Comparison of ENCODE assay signal across 9 mouse cellular contexts in the genomic region with DNA sequence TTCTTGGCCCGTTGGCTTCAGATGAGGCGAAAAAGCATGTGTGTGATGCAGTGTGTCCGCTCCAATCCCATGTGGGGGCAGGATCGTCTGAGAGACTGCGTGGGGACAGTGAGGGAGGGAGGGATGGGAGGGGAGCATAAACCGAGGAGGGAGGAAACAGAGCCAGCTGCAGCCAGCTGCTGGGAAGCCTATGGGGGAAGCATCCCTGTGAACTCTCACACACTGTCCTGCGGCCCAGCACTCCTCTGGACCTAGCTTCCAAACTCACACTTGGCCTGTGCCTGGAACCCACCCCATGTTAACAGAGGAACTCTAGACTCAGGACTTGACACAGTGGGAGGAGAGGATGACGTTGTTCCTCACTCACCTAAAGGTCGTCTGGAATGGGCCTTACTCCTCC. TPM values are rescaled to one million over a fixed set of nuclear protein-coding genes. Genes with fewer than 3 reads are reported as not detected.
A peak's percentile ranks its signal among the peaks of the same experiment; 100 is the strongest.
DNase-seq lines count a peak whose midpoint lies in the region; ATAC-seq lines count a peak whose summit lies in the region.
"Had no signal": no experiment of that assay in that cellular context is flagged by ENCODE, and none has a peak within 500 bp of the region (broad histone marks: within the 10 kb centered on the region; RNA-seq: fewer than 3 reads in every experiment).

No protein-coding gene starts in this region.

- no peak overlapping the region; the same call in 1 of the 2 replicates for H3K4me2 ChIP-seq in embryonic facial prominence, embryonic 14.5 days (ENCODE audit: low read depth, low read length)
- no peak overlapping the region for H3K4me2 ChIP-seq in heart, embryonic 13.5 days
- H3K4me2 ChIP-seq in kidney, embryonic 15.5 days: no peak overlapping the region
- H3K4me2 ChIP-seq in neural tube, embryonic 14.5 days (ENCODE audit: low read depth, low read length): no peak overlapping the region

- peaks cover 19% of the 10 kb centered on the region for H3K4me1 ChIP-seq in embryonic facial prominence, embryonic 14.5 days (ENCODE audit: control insufficient read depth, insufficient read depth, low read length)
- peaks cover 51% of the 10 kb centered on the region for H3K4me1 ChIP-seq in heart, embryonic 13.5 days
- H3K4me1 ChIP-seq in kidney, embryonic 15.5 days: peaks cover 52% of the 10 kb centered on the region
- H3K4me1 ChIP-seq in neural tube, embryonic 14.5 days (ENCODE audit: control insufficient read depth, insufficient read depth, low read length): 0 out of 2 replicates have a peak, but pooled peaks cover 3% of the 10 kb centered on the region

- peak overlapping the region; percentile 93 for H3K27ac ChIP-seq in embryonic facial prominence, embryonic 14.5 days (replicated peaks; ENCODE audit: low read depth, low read length)
- peak overlapping the region; percentile 68 for H3K27ac ChIP-seq in heart, embryonic 13.5 days (replicated peaks)
- peak overlapping the region; percentile 89 for H3K27ac ChIP-seq in kidney, embryonic 15.5 days
- H3K27ac ChIP-seq in neural tube, embryonic 14.5 days (ENCODE audit: low read depth, low read length): no peak overlapping the region

- peaks cover 22% of the 10 kb centered on the region for H3K36me3 ChIP-seq in embryonic facial prominence, embryonic 14.5 days (ENCODE audit: control insufficient read depth, insufficient read depth, low read length)
- peaks cover 48% of the 10 kb centered on the region for H3K36me3 ChIP-seq in heart, embryonic 13.5 days
- H3K36me3 ChIP-seq in kidney, embryonic 15.5 days: peaks cover 48% of the 10 kb centered on the region
- 0 out of 2 replicates have a peak, but pooled peaks cover 4% of the 10 kb centered on the region for H3K36me3 ChIP-seq in neural tube, embryonic 14.5 days (ENCODE audit: control insufficient read depth, insufficient read depth, low read length)

- WGBS in embryonic facial prominence, embryonic 14.5 days: 40% methylated on average over 9 of the region's 9 CpGs
- WGBS in heart, embryonic 13.5 days: 61% methylated on average over 9 of the region's 9 CpGs
- 34% methylated on average over 9 of the region's 9 CpGs for WGBS in kidney, embryonic 15.5 days
- WGBS in neural tube, embryonic 14.5 days: 68% methylated on average over 9 of the region's 9 CpGs

- H3K4me3 ChIP-seq in embryonic facial prominence, embryonic 14.5 days (ENCODE audit: low read depth, low read length): no peak overlapping the region
- no peak overlapping the region for H3K4me3 ChIP-seq in heart, embryonic 13.5 days
- H3K4me3 ChIP-seq in kidney, embryonic 15.5 days (replicated peaks): no peak overlapping the region
- no peak overlapping the region for H3K4me3 ChIP-seq in neural tube, embryonic 14.5 days (ENCODE audit: low read depth, low read length)
- H3K4me3 ChIP-seq: myocyte had no signal

- no peaks in the 10 kb centered on the region for H3K9me3 ChIP-seq in embryonic facial prominence, embryonic 14.5 days (ENCODE audit: control insufficient read depth, low read length)
- no peaks in the 10 kb centered on the region for H3K9me3 ChIP-seq in heart, embryonic 13.5 days
- H3K9me3 ChIP-seq in kidney, embryonic 15.5 days (replicated peaks): no peaks in the 10 kb centered on the region
- no peaks in the 10 kb centered on the region for H3K9me3 ChIP-seq in neural tube, embryonic 14.5 days (ENCODE audit: control insufficient read depth, low read length)

- H3K9ac ChIP-seq in embryonic facial prominence, embryonic 14.5 days (ENCODE audit: low read depth, low read length): peak overlapping the region; percentile 35; the same call in 1 of the 2 replicates
- H3K9ac ChIP-seq in heart, embryonic 13.5 days: no peak overlapping the region
- no peak overlapping the region for H3K9ac ChIP-seq in kidney, embryonic 15.5 days
- no peak overlapping the region for H3K9ac ChIP-seq in neural tube, embryonic 14.5 days (replicated peaks; ENCODE audit: low read depth, low read length)

- no peaks in the 10 kb centered on the region for H3K27me3 ChIP-seq in embryonic facial prominence, embryonic 14.5 days (replicated peaks; ENCODE audit: control insufficient read depth, insufficient read depth, low read length)
- H3K27me3 ChIP-seq in heart, embryonic 13.5 days (replicated peaks): peaks cover 73% of the 10 kb centered on the region
- no peaks in the 10 kb centered on the region for H3K27me3 ChIP-seq in kidney, embryonic 15.5 days
- H3K27me3 ChIP-seq in neural tube, embryonic 14.5 days (ENCODE audit: control insufficient read depth, insufficient read depth, low read length): no peaks in the 10 kb centered on the region

- DNase-seq in embryonic facial prominence, embryonic 14.5 days (ENCODE audit: low spot score): peak; percentile 69
- no peak for DNase-seq in spleen, adult 18-20 months
- no peak for DNase-seq in left cerebral cortex, adult 8-10 months (ENCODE audit: low spot score in 2 of 2)

- ATAC-seq in embryonic facial prominence, embryonic 14.5 days (ENCODE audit: low read depth): peak; percentile 46
- no peak for ATAC-seq in heart, embryonic 13.5 days (ENCODE audit: extremely low read depth, insufficient number of reproducible peaks, low FRiP score, low TSS enrichment)
- ATAC-seq in kidney, embryonic 15.5 days (replicated peaks; ENCODE audit: low FRiP score): peak; percentile 85
- ATAC-seq in neural tube, embryonic 14.5 days (ENCODE audit: low read depth): 0 out of 2 replicates have a peak, but pooled peaks have one; percentile 13
- no peak for ATAC-seq in megakaryocyte progenitor cell, adult 5-6 weeks (replicated peaks; ENCODE audit: poor library complexity)

RNA-seq across cellular contexts. Expression of a gene that starts 6.4 kb away (rescaled TPM):
- polyA plus RNA-seq in embryonic facial prominence, embryonic 14.5 days (2014; fragmentation: Nextera tagmentation; extraction: Ambion mirVana): 16.8 and 19.1 TPM in 2 replicates
- 9.6 and 9.8 TPM in 2 replicates for polyA plus RNA-seq in heart, embryonic 13.5 days (2015; fragmentation: Nextera tagmentation; extraction: Ambion mirVana)
- 20.0 and 20.6 TPM in 2 replicates for polyA plus RNA-seq in kidney, embryonic 15.5 days (2015; fragmentation: Nextera tagmentation; extraction: Ambion mirVana)
- 6.8 and 7.3 TPM in 2 replicates for polyA plus RNA-seq in neural tube, embryonic 14.5 days (2014; fragmentation: Nextera tagmentation; extraction: Ambion mirVana)
- total RNA-seq in megakaryocyte progenitor cell, adult 5-6 weeks (2015): 5.7 and 6.7 TPM in 2 replicates
- 12.0 and 13.6 TPM in 2 replicates for total RNA-seq in megakaryocyte progenitor cell, adult 5-6 weeks (2017)
- total RNA-seq in left cerebral cortex, adult 8-10 months (2022): 1 to 10 TPM; 5.7 to 7.0 (median 6.1) TPM

RNA-seq across cellular contexts. Expression of a gene that starts 6.4 kb away (rescaled TPM):
- polyA plus RNA-seq in embryonic facial prominence, embryonic 14.5 days (2014; fragmentation: Nextera tagmentation; extraction: Ambion mirVana): 60.8 and 71.2 TPM in 2 replicates
- polyA plus RNA-seq in heart, embryonic 13.5 days (2015; fragmentation: Nextera tagmentation; extraction: Ambion mirVana): 43.4 and 47.9 TPM in 2 replicates
- polyA plus RNA-seq in kidney, embryonic 15.5 days (2015; fragmentation: Nextera tagmentation; extraction: Ambion mirVana): 60.8 and 71.0 TPM in 2 replicates
- 74.7 and 87.7 TPM in 2 replicates for polyA plus RNA-seq in neural tube, embryonic 14.5 days (2014; fragmentation: Nextera tagmentation; extraction: Ambion mirVana)
- 64.3 and 66.9 TPM in 2 replicates for total RNA-seq in megakaryocyte progenitor cell, adult 5-6 weeks (2015)
- 52.1 and 54.1 TPM in 2 replicates for total RNA-seq in megakaryocyte progenitor cell, adult 5-6 weeks (2017)
- 100 to 1,000 TPM; 123 to 148 (median 137) TPM for total RNA-seq in left cerebral cortex, adult 8-10 months (2022)

RNA-seq across cellular contexts. Expression of a gene that starts 11.3 kb away (rescaled TPM):
- polyA plus RNA-seq in embryonic facial prominence, embryonic 14.5 days (2014; fragmentation: Nextera tagmentation; extraction: Ambion mirVana): 56.7 and 57.7 TPM in 2 replicates
- polyA plus RNA-seq in heart, embryonic 13.5 days (2015; fragmentation: Nextera tagmentation; extraction: Ambion mirVana): 46.8 and 51.1 TPM in 2 replicates
- polyA plus RNA-seq in kidney, embryonic 15.5 days (2015; fragmentation: Nextera tagmentation; extraction: Ambion mirVana): 101 and 106 TPM in 2 replicates
- polyA plus RNA-seq in neural tube, embryonic 14.5 days (2014; fragmentation: Nextera tagmentation; extraction: Ambion mirVana): 49.3 and 52.6 TPM in 2 replicates
- 1.2 and 2.6 TPM in 2 replicates for total RNA-seq in megakaryocyte progenitor cell, adult 5-6 weeks (2015)
- 1.4 and 1.6 TPM in 2 replicates for total RNA-seq in megakaryocyte progenitor cell, adult 5-6 weeks (2017)
- total RNA-seq in left cerebral cortex, adult 8-10 months (2022): 10 to 100 TPM; 41.0 to 47.7 (median 42.0) TPM

RNA-seq across cellular contexts. Expression of a gene that starts 19.4 kb away (rescaled TPM):
- 0.82 and 1.4 TPM in 2 replicates for polyA plus RNA-seq in embryonic facial prominence, embryonic 14.5 days (2014; fragmentation: Nextera tagmentation; extraction: Ambion mirVana)
- not detected in 2 replicates for polyA plus RNA-seq in heart, embryonic 13.5 days (2015; fragmentation: Nextera tagmentation; extraction: Ambion mirVana)
- polyA plus RNA-seq in kidney, embryonic 15.5 days (2015; fragmentation: Nextera tagmentation; extraction: Ambion mirVana): 0.35 and 0.43 TPM in 2 replicates
- not detected in 2 replicates for polyA plus RNA-seq in neural tube, embryonic 14.5 days (2014; fragmentation: Nextera tagmentation; extraction: Ambion mirVana)
- total RNA-seq in megakaryocyte progenitor cell, adult 5-6 weeks (2015): not detected in 2 replicates
- not detected in 2 replicates for total RNA-seq in megakaryocyte progenitor cell, adult 5-6 weeks (2017)
- under 1 TPM in 1 of 4 experiments, not detected in 3; 0.63 TPM for total RNA-seq in left cerebral cortex, adult 8-10 months (2022)
- total RNA-seq: gastrocnemius, postnatal 36 days had no signal
- polyA plus RNA-seq: myocyte had no signal

RNA-seq across cellular contexts. Expression of a gene that starts 30.6 kb away (rescaled TPM):
- polyA plus RNA-seq in embryonic facial prominence, embryonic 14.5 days (2014; fragmentation: Nextera tagmentation; extraction: Ambion mirVana): 23.7 and 25.2 TPM in 2 replicates
- polyA plus RNA-seq in heart, embryonic 13.5 days (2015; fragmentation: Nextera tagmentation; extraction: Ambion mirVana): 15.1 and 15.8 TPM in 2 replicates
- polyA plus RNA-seq in kidney, embryonic 15.5 days (2015; fragmentation: Nextera tagmentation; extraction: Ambion mirVana): 23.9 and 27.6 TPM in 2 replicates
- 22.6 and 24.5 TPM in 2 replicates for polyA plus RNA-seq in neural tube, embryonic 14.5 days (2014; fragmentation: Nextera tagmentation; extraction: Ambion mirVana)
- 25.0 and 29.1 TPM in 2 replicates for total RNA-seq in megakaryocyte progenitor cell, adult 5-6 weeks (2015)
- total RNA-seq in megakaryocyte progenitor cell, adult 5-6 weeks (2017): 21.3 and 22.6 TPM in 2 replicates
- total RNA-seq in left cerebral cortex, adult 8-10 months (2022): 10 to 100 TPM; 30.4 to 40.9 (median 36.1) TPM

Comparison
In these comparisons a context has a peak if more than half of its experiments do, and no peak if none do; other contexts are left out.
1. ATAC-seq: peak in embryonic facial prominence, embryonic 14.5 days (single experiment), kidney, embryonic 15.5 days (single experiment) and neural tube, embryonic 14.5 days (single experiment); none in heart, embryonic 13.5 days (single experiment) and megakaryocyte progenitor cell, adult 5-6 weeks (single experiment).